Mouse (Mus musculus): ENCODE measurements around the gene Dnajc19. TPM values are rescaled to one million over a fixed set of nuclear protein-coding genes. Genes with fewer than 3 reads are reported as not detected.

Dnajc19 gene
- 513 TPM for polyA plus RNA-seq (2014; fragmentation: Illumina TruSeq; extraction: RNeasy Lipid Tissue Mini Kit (QIAGEN cat#74804); ENCODE audit: low read depth, low replicate concordance)

GRCm38 (mm10) chr3:34080900-34081662 lies at the start of gene Dnajc19:
Gene Dnajc19, minus strand, starts transcription at chr3:34081321.

DNA sequence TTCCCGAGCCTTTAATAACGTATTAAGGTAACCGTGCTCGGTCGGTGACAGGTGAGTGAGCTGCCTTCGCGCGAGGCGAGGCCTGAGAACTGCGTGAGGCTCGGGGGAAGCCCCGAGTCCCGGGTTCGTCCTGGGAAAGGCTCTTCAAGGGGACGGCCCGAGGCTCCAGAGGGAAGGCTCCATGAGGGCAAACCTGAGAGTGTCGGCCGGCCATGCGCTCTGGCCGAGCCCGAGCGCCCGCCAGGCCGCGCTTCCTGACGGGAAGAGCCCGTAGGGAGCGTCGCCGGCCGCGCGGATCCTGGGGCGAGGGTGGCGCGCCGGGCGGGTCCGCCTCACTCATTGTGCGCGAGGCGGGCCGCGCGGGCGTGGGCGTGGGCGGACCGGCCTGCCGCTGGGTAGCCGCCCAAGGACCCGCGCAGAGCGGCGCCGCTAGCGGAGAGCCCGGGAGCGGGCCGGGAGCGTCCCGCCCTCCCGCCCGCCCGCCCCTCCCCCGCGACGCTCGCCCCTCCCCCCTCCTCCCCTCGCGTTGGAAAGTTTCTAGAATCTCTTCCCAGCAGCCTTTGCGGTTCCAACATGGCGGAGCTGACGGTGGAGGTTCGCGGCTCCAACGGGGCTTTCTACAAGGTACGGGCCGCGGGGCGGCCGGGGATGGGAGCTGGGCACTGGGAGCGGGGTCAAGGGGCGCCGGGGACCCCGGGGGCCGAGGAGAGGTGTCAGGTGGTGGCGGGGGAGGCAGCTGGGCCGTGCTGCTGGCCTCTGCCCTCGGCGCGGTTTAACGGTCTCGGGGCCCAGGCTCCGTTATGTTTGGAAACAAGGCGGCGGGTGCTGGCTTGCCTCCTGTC lies 61.4 kb downstream of the Dnajc19 start, which contains the start of gene Fxr1:
TSS of gene Fxr1 (plus strand) at position 404 of the 842 bp plus-strand sequence.

Other genes with a start within 250 kb of the Dnajc19 start
- gene Ccdc39, start 237.0 kb downstream of the Dnajc19 start, polyA plus RNA-seq (2014; fragmentation: Illumina TruSeq; extraction: RNeasy Lipid Tissue Mini Kit (QIAGEN cat#74804); ENCODE audit: low read depth, low replicate concordance): 5.1 TPM
- gene Fxr1, start 61.4 kb downstream of the Dnajc19 start, polyA plus RNA-seq (2014; fragmentation: Illumina TruSeq; extraction: RNeasy Lipid Tissue Mini Kit (QIAGEN cat#74804); ENCODE audit: low read depth, low replicate concordance): 163 TPM